Mouse (Mus musculus): ENCODE measurements at regions not wholly inside any gene's neighbourhood (a gene's known extent, or its start where the extent isn't known, plus 50 kb on each side); places are given as distances from the start of the nearest gene placed in this dataset.

DNA sequence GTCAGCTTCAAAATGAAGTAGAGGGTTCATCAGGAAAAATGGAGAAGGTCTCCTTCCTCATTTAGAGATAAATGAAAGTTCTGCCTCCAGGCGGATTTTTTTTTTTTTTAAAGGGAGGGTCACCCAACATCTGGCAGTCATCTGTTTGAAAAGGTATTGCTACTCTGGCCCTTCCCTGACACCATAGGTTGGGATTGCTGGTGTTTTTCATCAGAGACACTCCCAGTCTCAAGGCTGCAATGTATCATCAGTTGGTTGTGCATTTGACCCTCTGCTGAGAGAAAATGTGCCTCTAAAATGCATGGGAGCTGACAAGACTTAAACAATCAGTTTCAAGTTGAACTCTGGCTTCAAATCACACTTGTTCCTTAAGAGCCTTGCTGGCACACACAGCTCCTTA, 1344.4 kb downstream of the Mat2b start:
- no peak for TF ChIP-seq CTCF (IDR thresholded peaks at IDR 0.05; ENCODE audit: borderline replicate concordance, insufficient read depth, low read length)
- TF ChIP-seq POLR2A (IDR thresholded peaks at IDR 0.05; ENCODE audit: low read depth, low read length): no peak
